Comparison of ENCODE assay signal across 11 mouse cellular contexts in the genomic region with DNA sequence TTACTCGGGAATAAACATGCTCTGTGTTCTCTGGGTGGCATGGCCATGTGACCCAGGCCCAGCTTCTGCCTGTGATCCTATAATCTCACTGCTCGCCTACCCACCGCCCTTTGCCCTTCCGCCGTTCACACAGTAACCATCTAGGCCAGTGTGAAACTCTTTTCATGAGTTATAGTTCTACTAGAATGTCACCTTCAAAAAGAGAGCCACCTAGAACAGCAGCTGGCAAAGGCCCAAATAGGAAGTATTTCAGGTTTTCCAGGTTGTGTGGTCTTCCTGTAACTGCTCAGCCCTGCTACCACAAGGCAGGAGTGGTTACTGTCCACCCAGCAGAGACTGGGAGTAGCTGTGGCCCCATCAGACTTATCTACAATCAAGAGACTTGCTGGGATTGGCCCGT. TPM values are rescaled to one million over a fixed set of nuclear protein-coding genes. Genes with fewer than 3 reads are reported as not detected.
DNase-seq lines count a peak whose midpoint lies in the region; ATAC-seq and TF ChIP-seq lines count a peak whose summit lies in the region.
"Had no signal": no experiment of that assay in that cellular context is flagged by ENCODE, and none has a peak within 500 bp of the region (broad histone marks: within the 10 kb centered on the region; RNA-seq: fewer than 3 reads in every experiment).

No protein-coding gene starts in this region.

- no peak overlapping the region for H3K4me2 ChIP-seq in liver, embryonic 13.5 days

- H3K36me3 ChIP-seq in liver, embryonic 13.5 days = no peaks in the 10 kb centered on the region

- intact Hi-C loops in gastrocnemius, adult 2 months (cut with DNase I) = no loop called here
- intact Hi-C loops in left cerebral cortex, postnatal 14 days (cut with DNase I) = loop anchor here (5.0 kb wide), 1 partner anchor 35 kb away; no protein-coding TSS in a partner anchor

- TF ChIP-seq CTCF in gastrocnemius, adult 2 months (IDR thresholded peaks at IDR 0.05) = no peak

- H3K9ac ChIP-seq in liver, embryonic 13.5 days = no peak overlapping the region

- no peak overlapping the region for H3K4me3 ChIP-seq in gastrocnemius, adult 2 months
- no peak overlapping the region for H3K4me3 ChIP-seq in liver, embryonic 13.5 days (replicated peaks)

- no peaks in the 10 kb centered on the region for H3K9me3 ChIP-seq in liver, embryonic 13.5 days (replicated peaks)

- H3K27ac ChIP-seq in gastrocnemius, adult 2 months = peak overlapping the region; percentile 44
- H3K27ac ChIP-seq in liver, embryonic 13.5 days = peak overlapping the region; percentile 74

- peaks cover 4% of the 10 kb centered on the region; the same call in 1 of the 2 replicates for H3K27me3 ChIP-seq in liver, embryonic 13.5 days

- WGBS in liver, embryonic 13.5 days (ENCODE audit: insufficient replicate concordance) = 59% methylated on average over 6 of the region's 6 CpGs

- H3K4me1 ChIP-seq in liver, embryonic 13.5 days (replicated peaks) = peaks cover 11% of the 10 kb centered on the region

- peak; percentile 70 for ATAC-seq in liver, embryonic 13.5 days (ENCODE audit: low read depth)
- no peak for ATAC-seq in inflammation-experienced regulatory T-cells, adult 6 months

- no peak for DNase-seq in gastrocnemius, adult 2 months
- no peak for DNase-seq in gastrocnemius, postnatal 25 days
- peak; percentile 40 to 41 for DNase-seq in urinary bladder, postnatal 36 days (ENCODE audit: low spot score in 2 of 2)
- DNase-seq in urinary bladder, adult 2 months (ENCODE audit: low spot score) = no peak
- DNase-seq in liver, embryonic 13.5 days = no peak
- no peak for DNase-seq in left cerebral cortex, postnatal 14 days (ENCODE audit: low spot score in 2 of 2)
- no peak for DNase-seq in thymus, postnatal 4 days
- DNase-seq: gastrocnemius, postnatal 36 days had no signal

RNA-seq across cellular contexts. Expression of a gene that starts 16.7 kb away (rescaled TPM):
- 100 to 1,000 TPM; 652 to 780 TPM for total RNA-seq in gastrocnemius, adult 2 months (2021)
- 100 to 1,000 TPM; 436 to 528 TPM for total RNA-seq in gastrocnemius, postnatal 25 days (2021)
- 92.3 and 122 TPM in 2 replicates for polyA plus RNA-seq in urinary bladder, adult 2 months (2012; rRNA removed)
- polyA plus RNA-seq in liver, embryonic 13.5 days (2015; fragmentation: Nextera tagmentation; extraction: Ambion mirVana) = 25.7 and 26.7 TPM in 2 replicates
- polyA plus RNA-seq in inflammation-experienced regulatory T-cells, adult 6 months (2017; shearing (Covaris generic)) = 10 to 100 TPM in 2 of 3 experiments, 1 to 10 TPM in 1; 6.0 to 24.7 (median 10.8) TPM
- 100 to 1,000 TPM; 181 to 190 TPM for total RNA-seq in left cerebral cortex, postnatal 14 days (2021)

RNA-seq across cellular contexts. Expression of a gene that starts 25.0 kb away (rescaled TPM):
- 1 to 10 TPM in 1 of 2 experiments, under 1 TPM in 1; 0.56 to 1.2 TPM for total RNA-seq in gastrocnemius, adult 2 months (2021)
- 1 to 10 TPM in 1 of 2 experiments, under 1 TPM in 1; 0.82 to 1.2 TPM for total RNA-seq in gastrocnemius, postnatal 25 days (2021)
- 3.3 and 4.1 TPM in 2 replicates for polyA plus RNA-seq in urinary bladder, adult 2 months (2012; rRNA removed)
- 4.7 and 5.2 TPM in 2 replicates for polyA plus RNA-seq in liver, embryonic 13.5 days (2015; fragmentation: Nextera tagmentation; extraction: Ambion mirVana)
- polyA plus RNA-seq in inflammation-experienced regulatory T-cells, adult 6 months (2017; shearing (Covaris generic)) = not detected
- 1 to 10 TPM; 3.3 to 4.1 TPM for total RNA-seq in left cerebral cortex, postnatal 14 days (2021)
- total RNA-seq: megakaryocyte, adult 5-6 weeks had no signal

RNA-seq across cellular contexts. Expression of a gene that starts 38.2 kb away (rescaled TPM):
- 10 to 100 TPM; 29.1 to 34.3 TPM for total RNA-seq in gastrocnemius, adult 2 months (2021)
- 10 to 100 TPM; 30.6 to 37.0 TPM for total RNA-seq in gastrocnemius, postnatal 25 days (2021)
- polyA plus RNA-seq in urinary bladder, adult 2 months (2012; rRNA removed) = 133 and 138 TPM in 2 replicates
- polyA plus RNA-seq in liver, embryonic 13.5 days (2015; fragmentation: Nextera tagmentation; extraction: Ambion mirVana) = 173 and 182 TPM in 2 replicates
- polyA plus RNA-seq in inflammation-experienced regulatory T-cells, adult 6 months (2017; shearing (Covaris generic)) = 100 to 1,000 TPM; 101 to 118 (median 104) TPM
- total RNA-seq in left cerebral cortex, postnatal 14 days (2021) = 100 to 1,000 TPM in 1 of 2 experiments, 10 to 100 TPM in 1; 96.9 to 101 TPM

RNA-seq across cellular contexts. Expression of a gene that starts 53.5 kb away (rescaled TPM):
- not detected for total RNA-seq in gastrocnemius, adult 2 months (2021)
- total RNA-seq in gastrocnemius, postnatal 25 days (2021) = not detected
- 0.04 TPM in 1 of 2 replicates, not detected in the other for polyA plus RNA-seq in urinary bladder, adult 2 months (2012; rRNA removed)
- polyA plus RNA-seq in liver, embryonic 13.5 days (2015; fragmentation: Nextera tagmentation; extraction: Ambion mirVana) = not detected in 2 replicates
- polyA plus RNA-seq in inflammation-experienced regulatory T-cells, adult 6 months (2017; shearing (Covaris generic)) = not detected
- total RNA-seq in left cerebral cortex, postnatal 14 days (2021) = 10 to 100 TPM; 33.9 TPM
- total RNA-seq: gastrocnemius, postnatal 36 days; megakaryocyte, adult 5-6 weeks had no signal
- polyA plus RNA-seq: limb, embryonic 11.5 days had no signal

Comparison
In these comparisons a context has a peak if more than half of its experiments do, and no peak if none do; other contexts are left out.
1. DNase-seq: peak in urinary bladder, postnatal 36 days (2 of 2); none in gastrocnemius, adult 2 months (single experiment), gastrocnemius, postnatal 25 days (single experiment), urinary bladder, adult 2 months (single experiment), liver, embryonic 13.5 days (single experiment), left cerebral cortex, postnatal 14 days (0 of 2) and thymus, postnatal 4 days (single experiment).